Mouse (Mus musculus) brown adipose tissue, adult 24 weeks (tissue): ENCODE measurements around the gene Pum2. TPM values are rescaled to one million over a fixed set of nuclear protein-coding genes. Genes with fewer than 3 reads are reported as not detected.

Experiments
- H3K27ac ChIP-seq: fragments of 200-500 bp; replicated peaks from 2 replicates; pipeline ENCODE4 v1.5.1; 2012; ENCODE audit warnings: low read depth, mild to moderate bottlenecking, low read length
- H3K4me1 ChIP-seq: fragments of 200-500 bp; 2 replicates; pipeline ENCODE4 v1.6.1; 2012; ENCODE audit warnings: low read length, mixed read lengths; ENCODE audit not compliant: control insufficient read depth, insufficient read depth, insufficient read length
- H3K4me3 ChIP-seq: fragments of 200-500 bp; 2 replicates; pipeline ENCODE4 v1.5.1; 2012; ENCODE audit warnings: low read depth, mild to moderate bottlenecking, low read length, moderate library complexity; ENCODE audit not compliant: insufficient read depth
- polyA plus RNA-seq: library from polyadenylated mRNA; stranded (reverse); fragments of >200 nt; gene quantifications from 2 replicates; pipeline ENCODE4 v1.2.4, GENCODE M21; 2012; ENCODE audit not compliant: missing spikeins, insufficient read depth, insufficient read length

Gene Pum2
- polyA plus RNA-seq, 1 experiment = 36.9 TPM

DNA sequence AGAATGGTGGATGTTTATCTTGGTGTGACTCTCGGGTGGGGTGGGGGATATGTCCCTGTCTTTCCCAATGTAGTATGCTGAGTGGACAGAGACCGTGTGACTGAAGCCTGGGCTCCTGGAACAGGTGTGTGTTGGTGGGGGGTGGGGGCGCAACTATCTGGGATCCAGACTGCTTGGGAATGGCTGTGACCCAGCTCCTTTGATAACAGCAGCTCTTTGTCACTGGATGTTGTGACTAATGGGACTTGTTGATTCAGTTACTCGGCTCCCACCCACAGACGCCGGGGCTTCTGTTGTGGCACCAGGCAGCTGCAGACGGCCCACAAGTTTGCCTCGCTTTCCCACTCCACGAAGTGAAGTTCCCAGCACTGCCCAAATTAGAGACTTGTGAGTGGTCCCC, 110.3 kb downstream of the Pum2 start:
- no peak overlapping the region for H3K27ac ChIP-seq
- H3K4me1 ChIP-seq = peaks cover 3% of the 10 kb centered on the region; the same call in 1 of the 2 replicates
- H3K4me3 ChIP-seq = no peak overlapping the region

DNA sequence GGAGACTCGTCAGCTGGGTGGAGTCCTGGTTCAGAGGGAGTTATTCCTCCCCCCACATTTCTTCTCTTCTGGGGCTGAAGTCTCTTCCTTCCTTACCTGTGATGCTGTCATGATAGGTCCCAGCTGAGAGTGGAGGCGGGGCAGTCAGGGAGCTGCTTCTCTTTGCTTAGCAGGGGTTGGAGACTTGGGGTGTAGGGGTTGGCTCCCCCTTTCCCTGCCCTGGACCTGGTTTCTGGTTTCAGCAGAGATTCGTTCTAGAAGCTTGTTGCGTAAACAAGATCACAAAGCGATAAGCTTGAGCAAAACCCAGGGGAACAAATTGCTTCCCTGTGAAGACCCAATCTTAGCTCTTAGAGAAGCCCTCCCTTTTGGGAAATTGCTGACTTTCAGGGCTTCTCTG, 112.5 kb downstream of the Pum2 start:
- Histone ChIP-seq H3K27ac (no peak overlapping the region), H3K4me1 (peaks cover 3% of the 10 kb centered on the region; the same call in 1 of the 2 replicates), H3K4me3 (no peak overlapping the region)

DNA sequence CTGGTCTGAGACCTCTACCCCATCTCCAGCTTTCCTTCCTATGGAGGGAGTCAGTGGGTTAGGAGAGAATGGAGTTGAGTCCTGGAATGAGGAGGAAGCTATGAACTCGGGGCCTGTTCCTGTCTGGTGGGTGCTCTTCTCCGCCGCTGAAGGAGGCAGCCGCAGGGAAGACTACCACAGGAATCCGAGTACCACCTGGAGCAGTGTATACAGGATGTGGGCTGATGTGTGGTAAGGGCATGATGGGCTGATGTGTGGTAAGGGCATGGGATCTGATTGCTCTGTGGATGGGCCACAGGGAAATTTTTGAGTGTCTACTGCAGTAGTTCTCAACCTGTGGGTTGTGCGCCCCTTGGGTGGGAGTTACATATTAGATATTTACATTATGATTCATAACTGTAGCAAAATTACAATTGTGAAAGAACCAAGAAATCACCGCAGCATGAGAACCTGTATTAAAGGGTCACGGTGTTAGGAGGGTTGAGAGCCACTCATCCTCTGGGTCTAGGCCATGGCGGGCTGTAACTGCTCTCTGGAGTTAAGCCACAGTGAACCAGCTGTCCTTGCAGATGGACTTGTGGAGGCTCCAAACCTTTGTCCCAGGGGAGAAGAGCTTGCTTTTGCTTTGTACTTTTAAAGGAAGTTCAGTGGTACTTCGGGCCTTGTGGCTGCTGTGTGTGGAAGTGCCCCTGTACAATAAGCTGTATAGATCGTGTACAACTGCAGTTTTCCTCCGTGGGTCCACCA, 113.2 kb downstream of the Pum2 start:
- Histone ChIP-seq H3K4me3 (no peak overlapping the region), H3K4me1 (peaks cover 1% of the 10 kb centered on the region; the same call in 1 of the 2 replicates), H3K27ac (no peak overlapping the region)

DNA sequence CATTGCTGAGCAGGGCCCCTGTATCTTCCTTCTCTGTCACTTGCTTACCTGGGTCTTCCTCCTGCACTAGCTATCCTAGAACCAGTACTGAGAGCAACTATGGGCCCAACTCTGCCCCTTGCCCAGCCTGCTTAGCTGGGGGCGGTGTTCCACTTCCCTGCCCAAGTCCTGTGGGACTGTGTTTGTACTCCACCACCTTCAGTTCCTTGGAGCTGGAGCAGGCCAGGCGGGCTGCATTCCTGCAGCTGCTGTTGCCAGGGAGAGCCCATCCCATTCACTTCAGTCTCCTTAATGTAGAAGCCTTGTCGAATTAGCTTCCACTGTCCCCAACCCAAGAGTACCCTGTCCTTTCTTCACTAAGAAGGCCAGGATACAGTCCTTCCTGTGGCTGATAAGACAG, 114.5 kb downstream of the Pum2 start:
- Histone ChIP-seq H3K27ac (no peak overlapping the region), H3K4me1 (no peaks in the 10 kb centered on the region; the same call in 1 of the 2 replicates), H3K4me3 (no peak overlapping the region)

- H3K27ac ChIP-seq = no peak overlapping the region
- H3K4me3 ChIP-seq = no peak overlapping the region
- H3K4me1 ChIP-seq = no peaks in the 10 kb centered on the region; the same call in 1 of the 2 replicates
These were observed 116.7 kb downstream of the Pum2 start for GRCm38 (mm10) chr12:8790615-8791014.

DNA sequence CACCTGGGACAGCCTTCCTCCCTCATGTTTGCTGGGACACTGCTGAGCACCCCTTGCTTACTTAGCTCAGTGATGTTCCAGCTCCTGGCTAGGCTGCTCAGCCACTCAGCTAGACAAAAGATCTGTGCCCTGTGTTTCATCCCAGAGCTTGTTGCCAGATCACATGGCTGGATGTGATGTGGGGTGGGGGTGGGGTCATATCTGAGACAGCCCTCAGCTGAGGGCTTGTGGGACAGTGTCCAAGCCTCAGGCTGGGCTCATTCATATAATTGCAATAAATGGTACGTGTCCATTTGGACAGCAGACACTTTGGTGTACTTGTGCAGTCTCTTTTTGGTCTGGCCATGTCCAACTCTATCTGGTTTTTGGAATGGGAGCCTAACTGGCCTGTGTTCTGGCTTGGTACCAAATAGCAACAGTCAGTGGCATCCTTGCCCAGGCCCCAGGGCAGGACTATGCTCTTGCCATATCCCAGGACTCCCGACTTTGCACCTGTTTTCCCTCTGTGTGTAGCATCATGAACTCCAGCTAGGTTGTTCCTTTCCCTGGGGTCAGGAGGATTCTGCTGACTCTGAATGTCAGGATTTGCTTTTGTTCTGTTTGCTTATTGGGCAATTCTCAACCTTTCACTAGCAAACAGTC, 119.6 kb downstream of the Pum2 start:
- Histone ChIP-seq H3K4me1 (no peaks in the 10 kb centered on the region), H3K27ac (no peak overlapping the region), H3K4me3 (no peak overlapping the region)

DNA sequence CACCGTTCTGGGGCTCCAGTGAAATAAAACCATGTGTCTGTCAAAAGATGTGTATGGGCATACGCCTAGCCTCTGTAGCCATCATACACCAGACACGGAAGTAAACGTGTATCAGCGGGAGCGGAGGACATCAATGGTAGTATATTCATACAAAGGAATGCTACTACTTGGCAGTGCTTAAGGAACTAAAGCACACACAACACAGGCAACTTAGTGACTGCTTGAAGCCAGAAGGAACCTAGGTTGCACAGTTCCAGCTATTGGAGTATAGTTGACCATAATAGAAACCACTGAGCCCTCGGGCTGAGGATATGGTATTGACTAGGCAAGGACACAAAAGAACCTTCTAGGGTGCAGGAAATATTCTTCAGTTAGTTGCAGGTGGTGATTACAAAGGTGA, 124.0 kb downstream of the Pum2 start:
- Histone ChIP-seq H3K27ac (no peak overlapping the region), H3K4me3 (no peak overlapping the region), H3K4me1 (no peaks in the 10 kb centered on the region)

- Histone ChIP-seq H3K27ac (no peak overlapping the region), H3K4me3 (no peak overlapping the region), H3K4me1 (no peaks in the 10 kb centered on the region)
These were observed 124.6 kb downstream of the Pum2 start for GRCm38 (mm10) chr12:8798486-8799020.

Other genes with a start within 250 kb of the Pum2 start
- 106 and 193 TPM in 2 replicates for gene Rhob, start 174.1 kb upstream of the Pum2 start, polyA plus RNA-seq
- not detected in 2 replicates for gene Slc7a15, start 75.1 kb upstream of the Pum2 start, polyA plus RNA-seq
- 1.7 and 2.8 TPM in 2 replicates for gene Sdc1, start 97.2 kb downstream of the Pum2 start, polyA plus RNA-seq
- gene Laptm4a, start 247.5 kb downstream of the Pum2 start, polyA plus RNA-seq = 307 and 401 TPM in 2 replicates